Mouse (Mus musculus): Measurements from ENCODE around the gene Zfp524.

Zfp524 gene

DNA sequence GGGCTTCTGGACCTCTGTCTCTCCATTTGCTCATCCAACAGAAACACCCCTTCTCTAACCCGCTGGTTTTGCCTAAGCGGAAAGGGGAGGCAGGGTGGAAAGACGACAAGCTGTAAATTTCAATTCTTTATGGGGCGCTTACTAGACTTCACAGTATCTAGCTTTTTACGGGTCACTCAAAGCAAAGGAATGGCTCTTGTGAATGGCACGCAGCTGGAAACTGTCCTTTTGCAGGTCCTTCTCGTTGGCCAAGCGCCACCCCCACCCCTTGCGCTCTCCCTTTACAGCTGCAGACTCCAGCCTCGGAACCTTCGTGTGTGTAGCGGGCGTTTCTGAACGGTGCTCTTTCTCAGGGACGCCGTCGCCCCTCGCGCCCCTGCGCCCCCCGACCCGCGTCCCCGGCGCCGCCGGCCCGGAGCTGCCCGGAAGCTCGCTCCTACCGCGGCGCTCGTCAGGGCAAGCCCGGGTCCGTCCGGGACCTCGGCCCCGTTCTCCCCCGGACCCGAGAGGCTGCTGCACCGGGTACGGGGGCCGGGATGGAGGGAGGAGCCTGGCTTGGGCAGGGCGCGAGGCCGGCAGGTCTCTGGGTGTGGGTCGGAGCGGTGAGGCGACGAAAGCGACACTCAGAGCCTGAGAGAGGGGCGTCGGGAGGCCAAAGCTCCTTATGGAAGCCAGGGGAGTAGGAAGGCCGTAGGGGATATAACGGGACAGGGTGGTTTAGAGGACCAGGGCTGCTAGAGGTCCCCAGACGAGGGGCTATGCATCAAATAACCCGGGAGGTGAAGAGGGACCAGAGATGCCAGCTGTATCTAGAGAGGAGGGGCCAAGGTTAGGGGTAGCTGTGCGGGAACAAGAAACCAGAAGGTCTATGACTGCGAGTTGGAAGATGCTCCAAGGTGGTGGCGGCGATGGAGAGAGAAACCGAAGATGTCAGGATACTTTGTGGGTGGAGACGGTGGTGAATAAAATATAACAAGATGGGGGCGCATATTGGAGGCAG lies 37.3 kb downstream of the Zfp524 start, which contains the start of gene Zfp580:
Gene Zfp580, plus strand, starts transcription at position 346 of the 1,000 bp plus-strand sequence.
- DNase-seq = peak; percentile 83

- no peak for DNase-seq
These were observed 38.2 kb downstream of the Zfp524 start for GRCm38 (mm10) chr7:5052438-5052837.

- no peak for DNase-seq
These were observed 38.7 kb downstream of the Zfp524 start for GRCm38 (mm10) chr7:5052931-5053343.

DNA sequence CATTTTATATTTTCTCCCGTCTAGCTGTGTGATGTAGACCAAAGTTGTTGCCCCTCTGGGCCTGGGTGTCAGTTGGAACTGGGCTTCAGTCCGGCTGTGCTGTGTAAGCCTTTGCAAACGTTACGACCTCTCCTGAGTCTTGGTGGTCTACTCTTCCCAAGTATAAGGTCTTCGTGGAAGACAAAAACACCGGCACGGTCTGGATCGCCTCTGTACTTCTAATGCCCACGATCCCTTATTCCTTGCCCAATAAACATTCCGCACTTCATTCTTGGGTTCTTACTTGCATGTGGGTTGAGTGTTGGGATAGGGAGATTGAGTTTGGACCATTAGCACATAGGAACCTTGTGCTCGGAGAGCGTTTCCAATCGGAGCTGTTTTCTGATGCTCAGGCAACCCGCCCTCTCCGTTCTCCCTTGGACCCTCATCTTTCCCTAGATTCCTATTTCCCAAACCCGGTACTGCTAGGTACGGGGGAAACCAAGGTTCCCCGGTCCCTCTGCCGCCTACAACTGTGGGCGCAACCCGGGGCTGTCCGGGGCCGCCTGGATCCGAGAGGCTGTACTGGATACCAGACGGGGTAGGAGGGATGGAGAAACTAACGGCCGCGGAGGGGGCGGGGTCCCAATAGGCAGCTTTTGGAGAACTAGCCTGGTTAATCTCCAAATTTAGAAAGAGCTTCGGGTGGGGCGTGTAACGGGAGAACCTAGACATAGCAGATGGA lies 39.4 kb downstream of the Zfp524 start:
- no peak for DNase-seq

- DNase-seq = no peak
These were observed 42.5 kb downstream of the Zfp524 start for GRCm38 (mm10) chr7:5056651-5057263.

DNA sequence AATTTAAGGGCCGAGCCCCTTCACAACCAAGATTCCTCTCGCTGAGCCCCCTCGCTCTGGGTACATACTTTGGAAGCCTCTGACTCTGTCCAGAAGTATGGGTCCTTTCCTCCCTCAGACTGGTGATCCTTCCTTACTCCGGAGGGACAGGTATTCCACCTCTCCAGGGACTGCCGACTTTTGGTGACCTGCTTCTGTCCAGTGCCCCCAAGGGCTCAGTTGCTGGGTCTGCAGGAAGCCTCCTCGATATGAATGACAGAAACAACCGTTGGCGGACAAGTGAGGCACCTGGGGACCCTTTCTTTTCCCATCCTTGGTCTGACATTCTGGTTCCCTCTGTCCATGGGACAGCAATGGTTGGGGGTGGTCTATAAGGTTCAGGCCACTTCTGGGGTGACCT lies 43.2 kb downstream of the Zfp524 start:
- DNase-seq = no peak

DNA sequence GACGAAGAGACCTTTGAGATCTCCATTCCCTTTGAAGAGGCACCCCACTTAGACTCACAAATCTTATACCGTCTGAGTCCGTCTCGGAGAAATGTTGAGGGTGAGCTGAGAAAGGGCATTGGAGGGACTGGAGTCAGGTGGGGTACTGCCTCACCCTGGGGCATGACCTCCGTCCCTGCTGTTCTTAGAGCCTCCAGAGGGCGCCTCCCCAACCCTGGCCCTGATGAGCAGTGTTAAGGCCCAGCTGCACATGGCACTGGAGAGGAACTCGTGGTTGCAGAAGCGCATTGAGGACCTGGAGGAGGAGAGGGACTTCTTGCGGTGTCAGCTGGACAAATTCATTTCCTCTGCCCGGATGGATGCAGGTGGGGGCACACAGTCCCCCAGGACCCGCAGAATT lies 43.6 kb downstream of the Zfp524 start:
- no peak for DNase-seq

- DNase-seq = no peak
These were observed 44.4 kb downstream of the Zfp524 start for GRCm38 (mm10) chr7:5058631-5059030.

DNA sequence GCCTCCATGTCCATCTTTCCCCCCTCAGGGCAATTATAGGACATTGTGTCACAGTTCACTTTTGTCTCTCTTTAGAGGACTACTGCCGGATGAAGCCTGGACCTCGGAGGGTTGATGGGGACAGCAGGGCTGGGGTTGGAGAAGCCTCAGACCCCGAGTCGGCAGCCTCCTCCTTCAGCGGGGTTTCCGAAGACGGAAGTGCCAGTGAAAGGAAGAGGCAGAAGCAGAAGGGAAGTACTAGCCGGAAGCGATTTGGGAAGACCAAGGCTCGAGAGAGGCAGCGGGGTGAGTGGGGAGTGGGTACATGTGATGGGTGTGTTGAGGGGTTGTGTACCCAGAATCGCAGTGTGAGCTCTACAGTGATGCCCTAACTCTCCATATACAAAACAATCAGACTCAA lies 45.2 kb downstream of the Zfp524 start:
- no peak for DNase-seq

- peak; percentile 83 for DNase-seq
These were observed 46.1 kb downstream of the Zfp524 start for GRCm38 (mm10) chr7:5060239-5060731.

DNA sequence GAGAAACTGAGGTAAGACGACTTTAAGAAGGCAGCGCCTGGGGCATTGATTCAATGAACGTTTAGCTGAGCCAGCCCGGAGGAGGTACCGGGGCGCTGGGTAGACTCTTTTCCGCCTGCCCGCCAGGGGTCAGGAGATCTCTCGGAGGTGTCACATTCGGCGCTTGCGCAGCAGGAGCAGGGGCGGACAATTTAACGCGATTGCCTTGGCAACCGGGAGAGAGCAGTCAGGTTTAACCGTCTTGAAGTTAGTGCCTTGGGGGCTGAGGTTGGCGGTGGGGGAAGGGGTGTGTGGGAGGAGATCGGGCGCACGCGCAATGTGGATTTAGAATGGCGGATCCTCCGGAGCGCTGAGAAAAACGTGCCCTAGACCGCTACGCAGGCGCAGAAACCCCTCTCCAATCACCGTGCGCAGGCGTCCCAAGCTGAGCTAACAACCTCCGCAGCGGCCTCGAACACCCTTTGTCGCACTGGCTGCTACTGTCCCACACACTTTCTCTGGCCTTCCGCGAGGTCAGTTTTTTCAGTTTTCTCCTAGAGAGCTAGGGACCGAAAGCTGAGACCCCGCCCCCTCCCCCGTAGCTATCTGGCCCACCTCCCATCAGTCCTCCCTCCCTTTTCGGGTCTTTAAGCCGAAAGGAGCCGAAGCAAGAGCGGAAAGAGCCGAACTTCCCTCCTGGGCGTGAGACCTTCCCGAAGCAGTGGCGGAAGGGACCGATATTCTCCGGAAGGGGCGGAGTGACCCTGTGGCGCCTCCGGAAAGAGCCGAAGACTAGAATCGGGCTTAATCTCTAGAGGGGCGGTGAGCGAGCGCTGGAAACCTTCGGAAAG lies 46.9 kb downstream of the Zfp524 start:
- DNase-seq = peak; percentile 99

DNA sequence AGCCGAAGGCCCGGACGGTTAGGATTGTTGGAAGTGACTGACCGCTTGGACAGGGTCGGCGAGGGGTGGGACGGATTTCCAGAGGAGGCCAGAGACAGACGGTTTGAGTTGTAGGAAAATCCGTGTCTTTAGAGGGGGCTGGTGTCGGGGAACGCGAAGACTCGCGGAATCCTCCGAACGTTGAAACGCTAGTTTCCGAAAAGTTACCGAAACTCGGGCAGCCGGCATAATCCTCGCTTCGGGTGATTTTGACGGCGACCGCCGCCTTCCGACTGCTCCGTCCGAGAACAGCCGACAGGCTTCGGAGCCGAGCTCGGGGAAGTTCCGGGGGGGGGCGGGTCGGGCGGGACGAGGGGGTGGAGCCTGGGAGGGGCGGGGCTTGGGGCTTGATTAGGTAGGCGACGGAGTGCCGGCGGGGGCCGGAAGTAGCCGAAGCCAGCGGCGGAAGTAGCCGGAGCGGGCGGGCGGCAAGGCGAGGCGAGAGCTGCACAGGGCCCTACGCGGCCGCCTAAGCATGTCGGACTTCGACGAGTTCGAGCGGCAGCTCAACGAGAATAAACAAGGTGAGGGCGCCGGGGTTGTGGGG lies 47.7 kb downstream of the Zfp524 start, which contains the start of gene U2af2:
Gene U2af2, plus strand, starts transcription at position 370 of the 586 bp plus-strand sequence.
- DNase-seq = peak; percentile 94

- no peak for DNase-seq
These were observed 48.3 kb downstream of the Zfp524 start for GRCm38 (mm10) chr7:5062360-5063001.

- DNase-seq = no peak
These were observed 50.7 kb downstream of the Zfp524 start for GRCm38 (mm10) chr7:5064886-5065285.

All from kidney, adult 18-20 months (tissue).